Mouse (Mus musculus): Measurements from ENCODE around the gene Gtf3c5.

Gene Gtf3c5

DNA sequence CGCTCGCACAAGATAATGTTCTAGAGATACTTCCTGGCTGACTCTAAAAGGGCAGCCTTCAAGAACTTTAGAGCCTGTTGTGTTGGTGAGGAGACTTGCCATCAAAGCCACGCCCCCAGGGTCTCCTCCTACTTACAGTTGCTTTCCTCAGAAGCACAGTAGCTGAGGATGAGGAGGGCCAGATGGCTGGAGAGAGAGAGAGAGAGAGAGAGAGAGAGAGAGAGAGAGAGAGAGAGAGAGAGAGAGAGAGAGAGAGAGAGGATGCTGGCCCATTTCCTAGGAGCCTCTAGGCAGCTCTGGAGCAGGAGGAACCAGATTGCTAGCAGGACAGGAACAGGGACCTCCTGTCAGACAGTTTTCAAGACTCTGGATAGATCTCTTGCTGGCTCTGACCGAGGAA is 47.4 kb downstream of the Gtf3c5 start:
- DNase-seq (ENCODE audit: low read depth in 2 of 2, low spot score in 2 of 2), result no peak

DNA sequence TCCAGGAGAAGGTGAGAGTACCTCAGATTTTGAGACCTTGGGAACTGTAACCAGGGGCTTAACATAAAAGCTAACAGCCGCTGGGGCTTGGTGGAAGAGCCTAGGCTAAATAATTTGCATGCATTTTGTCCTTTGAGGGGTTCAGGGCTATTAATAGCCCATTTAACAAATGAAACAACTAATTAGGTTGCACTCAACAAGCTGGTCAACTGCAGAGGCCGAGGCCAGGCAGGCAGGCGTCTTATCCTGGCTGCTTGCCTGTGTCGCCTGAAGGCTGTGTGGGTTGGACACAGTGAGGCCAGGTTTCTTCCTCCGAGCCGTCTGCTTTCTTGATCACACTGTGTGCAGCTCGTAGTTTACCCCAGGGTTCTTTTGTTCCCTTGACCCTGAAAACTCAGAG is 47.9 kb downstream of the Gtf3c5 start:
- DNase-seq (ENCODE audit: low read depth in 2 of 2, low spot score in 2 of 2), result no peak

DNA sequence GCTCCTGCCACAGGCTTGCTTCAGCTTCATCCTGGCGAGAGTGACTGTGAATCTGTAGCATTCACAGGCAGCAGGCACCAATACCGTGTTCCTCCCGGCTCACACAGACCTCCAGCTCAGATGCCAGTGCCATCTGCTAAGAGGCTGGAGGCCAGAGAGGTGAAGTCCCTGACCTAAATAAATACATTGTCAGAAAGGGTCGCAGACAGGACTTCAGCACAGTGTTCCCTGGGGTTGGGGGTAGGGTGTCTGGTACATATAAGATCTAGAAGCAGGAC is 48.3 kb downstream of the Gtf3c5 start:
- DNase-seq (ENCODE audit: low read depth in 2 of 2, low spot score in 2 of 2), result no peak

DNA sequence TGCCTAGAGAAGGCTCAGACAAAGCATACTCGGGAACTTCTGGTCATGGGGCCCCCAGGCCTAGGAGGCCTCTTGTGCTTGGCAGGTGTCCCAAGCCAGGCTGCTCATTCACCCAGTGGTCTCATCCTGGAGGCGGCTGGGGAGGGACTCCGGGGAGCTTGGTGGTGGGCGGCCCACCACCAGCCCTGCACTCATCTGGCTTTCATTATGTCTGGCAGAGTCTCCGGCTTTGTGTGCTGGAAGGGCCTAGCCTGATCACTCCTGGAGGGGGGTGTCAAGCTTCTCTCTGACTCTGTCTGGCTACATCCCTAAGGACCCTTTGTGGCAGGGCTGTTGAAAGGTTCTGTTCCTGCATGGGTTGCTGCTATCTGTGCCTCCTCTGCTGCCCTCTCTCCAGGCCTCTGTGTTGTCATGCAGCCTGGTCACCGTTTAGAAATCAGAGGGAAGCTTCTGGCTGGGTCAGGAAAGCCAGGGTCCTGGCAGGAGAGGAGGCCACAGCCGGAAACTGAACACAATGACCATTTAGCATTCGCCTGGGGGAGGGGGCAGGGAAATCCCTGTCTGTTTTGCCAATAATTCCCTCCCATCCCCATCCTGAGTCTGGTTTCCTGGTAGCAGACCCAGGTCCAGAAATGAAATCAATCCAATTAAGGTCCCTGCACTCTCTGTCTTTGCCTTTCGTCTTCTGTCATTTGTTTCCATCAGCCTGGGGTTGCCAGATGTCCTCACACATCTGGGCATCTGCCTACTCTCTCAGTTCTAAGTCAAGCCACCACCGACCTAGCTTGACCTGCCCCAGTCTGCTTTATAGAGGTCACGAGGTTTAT is 48.9 kb downstream of the Gtf3c5 start:
- DNase-seq (ENCODE audit: low read depth in 2 of 2, low spot score in 2 of 2), result no peak

DNA sequence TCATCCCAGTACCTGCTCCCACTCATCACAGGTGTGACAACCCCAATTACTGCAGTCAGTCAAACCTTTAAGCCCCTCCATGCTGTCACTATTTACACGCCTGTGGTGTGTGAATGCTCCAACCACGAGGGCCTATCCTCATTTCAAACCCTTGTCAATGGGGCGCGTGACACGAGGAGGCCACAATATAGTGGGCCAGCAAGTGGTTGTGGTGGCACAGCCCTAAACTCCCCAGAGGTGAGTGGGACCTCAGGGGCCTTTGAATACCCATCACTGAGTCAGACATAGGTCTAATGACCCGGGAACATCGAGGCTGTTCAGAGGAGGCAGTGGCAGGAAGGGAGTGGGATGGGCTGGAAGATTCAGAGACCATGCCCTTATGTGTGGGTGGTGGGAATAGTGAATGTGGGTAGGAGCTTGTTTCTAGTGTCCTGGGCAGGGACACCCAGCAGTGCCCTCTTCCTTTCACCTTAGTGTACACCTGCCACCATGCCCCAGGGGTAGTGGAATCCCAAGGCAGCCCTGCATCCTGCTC is 49.6 kb downstream of the Gtf3c5 start:
- no peak for DNase-seq (ENCODE audit: low read depth in 2 of 2, low spot score in 2 of 2)

DNA sequence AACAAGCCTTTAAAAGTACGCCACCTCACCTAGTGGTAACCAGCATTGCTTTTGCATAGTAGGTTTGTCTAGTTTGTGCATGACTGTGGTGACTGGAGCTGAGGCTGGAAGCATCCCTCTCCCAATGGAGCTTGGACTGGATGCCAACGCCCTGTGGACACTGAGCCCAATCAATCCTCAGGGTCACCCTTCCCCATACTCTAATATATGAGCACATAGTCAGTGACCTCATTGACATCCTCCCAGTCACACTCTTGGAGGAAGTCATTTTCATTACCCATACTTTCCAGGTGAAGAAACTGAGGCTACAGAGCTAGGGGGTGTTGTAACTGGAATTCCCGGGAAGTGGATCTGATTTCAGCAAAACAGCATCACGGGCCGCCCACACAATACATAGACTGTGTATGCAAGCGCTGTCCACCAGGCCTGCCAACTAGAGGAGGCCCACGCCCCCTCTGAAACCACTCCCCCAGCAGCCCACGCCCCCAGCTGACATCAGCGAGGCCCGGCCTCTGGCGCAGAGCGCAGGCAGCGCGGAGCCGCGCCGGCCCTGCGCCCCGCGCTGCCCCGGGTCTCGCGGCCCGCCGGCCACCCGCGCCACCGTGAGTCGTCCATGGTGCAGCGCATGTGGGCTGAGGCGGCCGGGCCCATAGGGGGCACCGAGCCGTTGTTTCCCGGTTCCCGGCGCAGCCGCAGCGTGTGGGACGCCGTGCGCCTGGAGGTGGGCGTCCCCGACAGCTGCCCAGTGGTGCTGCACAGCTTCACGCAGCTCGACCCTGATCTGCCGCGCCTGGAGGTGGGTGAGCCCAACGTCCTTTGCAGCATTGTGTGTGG is 50.4 kb downstream of the Gtf3c5 start:
- peak; percentile 67 to 76 for DNase-seq (ENCODE audit: low read depth in 2 of 2, low spot score in 2 of 2)

DNA sequence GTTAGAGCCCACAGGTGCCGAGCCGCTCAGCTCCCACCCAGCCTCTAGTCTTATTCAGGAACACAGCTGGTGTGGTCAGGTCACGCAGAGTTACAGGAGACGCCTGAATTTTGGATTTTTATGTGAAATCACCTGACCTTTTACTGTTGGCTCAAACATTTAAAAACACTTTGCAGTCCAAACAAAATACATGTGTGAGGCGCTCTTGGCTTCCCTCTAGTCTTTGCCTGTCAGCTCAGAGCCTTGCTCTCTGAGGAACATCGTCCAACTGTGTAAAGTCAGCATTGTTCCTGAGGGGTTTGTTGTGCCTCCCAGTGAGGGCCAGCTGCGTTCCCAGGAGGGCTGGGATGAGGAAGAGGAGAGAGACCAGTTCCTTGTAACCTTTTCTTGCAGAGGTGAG is 53.2 kb downstream of the Gtf3c5 start:
- no peak for DNase-seq (ENCODE audit: low read depth in 2 of 2, low spot score in 2 of 2)

DNA sequence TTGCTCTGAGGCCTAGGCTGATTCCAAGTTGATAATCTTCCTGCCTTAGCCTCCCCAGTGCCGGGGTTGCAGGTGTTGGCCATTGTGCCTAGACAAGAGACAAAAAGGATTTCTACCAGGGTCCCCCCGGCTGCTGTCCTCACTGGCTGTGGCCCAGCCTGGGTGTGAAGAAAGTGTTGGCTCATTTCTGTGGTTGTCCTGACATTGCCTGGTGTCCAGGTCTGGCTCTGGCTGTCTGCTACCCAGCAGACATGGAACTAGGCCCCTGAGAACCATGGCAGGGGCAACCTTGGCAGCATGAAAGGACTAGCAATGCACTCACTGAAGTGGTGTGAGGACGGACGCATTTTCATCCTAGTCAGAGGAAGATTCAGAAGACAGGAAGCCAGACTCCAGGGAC is 53.7 kb downstream of the Gtf3c5 start:
- no peak for DNase-seq (ENCODE audit: low read depth in 2 of 2, low spot score in 2 of 2)

DNA sequence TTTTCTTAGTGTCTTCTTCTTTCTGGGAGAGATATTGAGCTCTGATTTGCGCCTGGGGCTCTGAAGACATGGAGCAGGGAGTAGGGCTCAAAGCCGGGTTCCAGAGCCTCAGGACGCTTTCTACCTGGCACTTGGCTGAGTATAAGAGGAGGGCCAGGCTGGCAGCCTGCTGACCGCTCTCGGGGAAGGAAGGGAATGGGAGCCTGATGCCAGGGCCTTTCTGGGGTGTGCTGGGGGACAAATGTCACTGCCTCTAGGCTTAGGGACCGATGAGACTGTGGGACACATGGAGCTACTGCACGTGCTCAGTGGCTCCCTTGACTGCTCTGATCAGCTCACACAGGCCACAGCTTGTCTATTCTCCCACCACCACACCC is 55.2 kb downstream of the Gtf3c5 start:
- DNase-seq (ENCODE audit: low read depth in 2 of 2, low spot score in 2 of 2), result no peak

DNA sequence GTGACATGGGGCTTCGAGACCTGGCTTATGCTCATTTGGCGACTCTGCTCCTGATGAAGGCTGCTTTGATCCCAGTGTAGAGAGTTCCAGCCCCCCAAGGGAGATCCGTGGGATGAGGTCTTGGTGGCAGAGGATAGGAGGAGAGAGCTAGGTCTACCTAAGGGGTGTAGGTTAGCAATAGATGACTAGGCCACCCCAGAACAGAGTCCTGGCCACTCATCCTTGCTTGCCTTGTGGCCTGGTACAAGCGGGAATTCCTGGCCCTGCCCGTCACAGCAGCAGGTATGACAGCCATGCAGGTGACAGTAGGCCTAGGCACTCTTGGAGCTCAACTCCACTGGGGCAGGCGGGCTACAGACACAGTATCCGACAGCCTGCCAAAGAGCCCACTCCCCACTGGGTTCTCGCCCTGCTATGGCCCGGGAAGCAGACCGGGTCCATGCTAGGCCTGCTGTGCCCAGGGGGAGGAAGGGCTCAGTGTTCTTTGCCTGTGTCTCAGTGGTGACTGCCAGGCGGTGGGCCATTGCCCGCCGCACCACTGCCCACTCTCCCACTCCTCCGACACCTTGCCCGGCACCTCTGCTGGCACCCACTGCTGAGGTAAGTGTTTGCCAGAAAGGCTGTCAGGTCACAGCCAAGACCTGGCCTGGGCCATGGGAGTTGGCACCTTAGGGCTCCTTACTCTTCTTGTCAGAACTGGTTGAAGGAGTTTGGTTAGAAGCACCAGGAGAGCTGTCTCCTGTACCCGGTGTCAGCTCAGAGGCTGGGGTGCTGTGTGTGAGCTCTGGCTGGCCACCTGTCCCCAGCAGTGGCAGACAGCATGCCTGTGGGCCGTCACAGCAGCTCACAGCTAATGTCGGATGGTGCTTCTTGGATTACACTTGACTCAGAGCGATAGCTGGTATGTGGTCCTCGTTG is 55.9 kb downstream of the Gtf3c5 start:
- DNase-seq (ENCODE audit: low read depth in 2 of 2, low spot score in 2 of 2), result no peak

DNA sequence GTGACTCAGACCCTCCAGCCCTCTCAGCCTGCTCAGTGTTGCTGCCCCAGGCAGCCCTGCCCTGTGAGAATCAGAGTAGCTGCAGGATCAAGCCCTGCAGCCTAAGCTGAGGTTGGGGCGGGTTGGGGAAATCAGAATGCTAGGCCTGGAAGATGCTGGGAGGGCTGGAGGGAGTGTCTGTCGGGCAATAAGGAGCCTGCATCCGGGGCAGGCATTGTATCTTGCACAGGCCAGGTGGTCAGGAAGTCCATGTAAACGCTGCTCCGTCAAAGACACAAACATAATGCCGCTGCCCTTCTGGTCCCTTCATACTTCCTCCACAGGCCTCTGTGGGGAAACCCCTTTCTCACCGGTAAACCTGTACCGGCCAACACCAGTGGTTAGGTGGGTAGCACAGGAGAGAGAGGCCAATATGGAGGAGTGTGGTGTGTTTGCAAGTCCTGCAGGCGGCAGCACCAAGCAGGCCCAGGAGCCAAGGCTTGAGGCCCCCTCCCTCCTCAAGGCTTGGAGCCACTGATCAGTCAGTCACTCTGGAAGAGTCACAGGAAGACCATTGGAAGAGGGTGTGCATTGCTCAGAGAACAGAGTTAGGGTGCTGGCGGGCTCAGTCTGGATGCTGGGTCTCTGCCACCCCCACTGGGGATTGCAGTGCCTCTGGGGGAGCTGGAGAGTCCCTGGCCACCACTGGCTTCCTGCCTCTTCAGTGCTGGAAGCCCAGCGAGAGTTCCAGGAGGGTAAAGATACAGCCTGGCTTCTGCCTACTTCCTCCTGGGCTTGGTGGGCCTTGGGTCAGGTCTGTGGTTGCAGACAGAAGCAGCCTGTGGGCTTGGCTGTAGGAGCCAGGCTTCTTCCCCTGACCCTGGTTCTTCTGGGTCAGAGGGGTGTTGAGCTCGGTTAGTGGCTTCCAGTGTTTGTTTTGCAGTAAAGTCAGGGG is 57.3 kb downstream of the Gtf3c5 start:
- DNase-seq (ENCODE audit: low read depth in 2 of 2, low spot score in 2 of 2), result peak in 1 of 2 experiments; percentile 26

DNA sequence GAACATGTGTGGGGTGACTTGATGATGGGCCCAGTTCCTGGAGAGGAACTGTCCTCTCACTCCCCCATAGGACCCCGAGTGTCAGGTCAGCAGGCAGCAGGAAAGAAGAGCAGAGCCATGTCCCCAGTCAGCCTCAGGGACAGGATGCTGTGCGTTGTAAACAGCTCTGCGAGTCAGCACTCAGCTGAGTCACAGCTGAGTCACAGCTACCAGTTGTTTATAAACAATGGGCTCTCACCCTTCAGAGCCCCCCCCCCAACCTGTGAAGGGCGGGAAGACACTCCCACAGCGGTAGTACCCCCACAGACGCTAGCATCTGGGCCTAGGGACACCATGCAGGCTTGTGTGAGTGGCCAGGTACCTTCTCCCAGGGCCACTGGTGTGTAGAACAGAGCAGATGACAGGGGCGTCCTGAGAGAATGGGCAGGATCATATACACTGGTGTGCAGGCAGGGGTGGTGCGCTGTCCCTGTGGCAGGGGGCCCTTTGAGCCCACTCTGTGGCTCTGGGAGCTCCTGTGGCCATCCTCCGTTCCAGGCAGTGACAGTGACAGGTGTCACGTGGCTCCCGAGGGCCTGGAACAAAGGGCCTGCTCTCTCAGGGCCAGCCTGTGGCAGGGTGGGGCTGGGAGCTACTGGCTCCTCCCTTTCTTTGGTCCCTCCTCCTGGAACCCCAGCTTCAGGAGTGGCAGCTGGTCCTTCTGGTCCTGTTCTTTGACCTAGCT is 58.2 kb downstream of the Gtf3c5 start:
- no peak for DNase-seq (ENCODE audit: low read depth in 2 of 2, low spot score in 2 of 2)

DNA sequence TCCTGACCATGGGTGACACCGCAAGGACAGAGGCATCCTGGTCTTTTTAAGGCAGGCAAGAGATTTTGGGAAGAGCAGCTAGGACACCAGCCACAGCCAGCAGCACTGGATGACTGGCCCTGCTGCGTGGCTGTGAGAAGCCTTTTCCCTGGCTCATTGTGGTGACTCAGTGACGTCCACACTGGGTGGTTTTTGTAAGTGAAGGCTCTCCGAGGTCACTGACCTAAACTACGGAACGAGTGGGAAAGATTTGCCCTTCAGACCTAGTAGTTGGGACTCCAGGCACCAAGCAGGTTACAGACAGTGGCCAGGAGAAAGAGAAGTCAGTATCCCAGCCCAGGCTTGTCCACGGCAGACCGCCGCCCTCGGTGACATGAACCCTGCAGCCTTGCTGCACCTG is 59.1 kb downstream of the Gtf3c5 start:
- no peak for DNase-seq (ENCODE audit: low read depth in 2 of 2, low spot score in 2 of 2)

DNA sequence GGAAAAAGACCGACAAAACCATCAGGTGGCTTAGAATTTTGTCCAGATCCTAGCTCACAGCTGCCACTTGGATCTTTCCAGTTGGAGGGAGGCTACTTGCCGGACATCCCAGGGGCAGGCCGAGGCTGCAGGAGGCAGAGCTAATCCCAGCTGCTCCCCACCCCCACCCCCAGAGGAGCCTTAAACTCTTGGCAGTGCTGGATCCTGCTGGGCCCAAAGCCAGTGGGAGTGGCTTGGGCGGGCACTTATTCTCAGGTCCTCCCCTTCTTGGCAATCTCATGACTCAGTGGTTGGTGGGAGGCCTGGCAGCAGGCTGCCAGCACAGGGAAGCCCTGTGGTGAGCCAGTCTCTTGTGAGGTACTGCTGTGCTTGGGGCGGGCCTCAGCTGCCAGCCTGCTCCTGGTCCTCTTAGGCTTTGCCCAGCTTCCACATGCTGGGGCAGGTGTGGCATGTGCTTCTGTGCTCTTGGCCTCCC is 59.9 kb downstream of the Gtf3c5 start:
- DNase-seq (ENCODE audit: low read depth in 2 of 2, low spot score in 2 of 2), result no peak

DNA sequence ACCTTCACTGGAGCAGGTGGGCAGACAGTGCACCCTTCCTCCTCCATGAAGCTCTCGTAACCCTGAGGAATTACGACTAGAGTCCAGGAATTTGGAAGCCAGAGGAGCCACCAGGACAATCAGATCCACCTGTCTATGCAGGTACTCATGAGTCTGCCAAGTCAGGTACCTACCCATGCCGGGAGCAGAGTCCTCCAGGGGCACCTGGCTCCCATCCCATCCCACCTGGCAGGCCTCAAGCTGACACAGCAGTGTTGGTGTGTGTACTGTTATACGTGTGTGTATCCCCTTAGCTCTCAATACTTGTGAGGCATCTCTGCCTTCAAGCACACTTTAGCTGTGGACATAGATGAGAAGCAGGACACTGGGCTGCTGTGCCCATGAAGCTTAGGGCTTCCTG is 61.4 kb downstream of the Gtf3c5 start:
- no peak for DNase-seq (ENCODE audit: low read depth in 2 of 2, low spot score in 2 of 2)

DNA sequence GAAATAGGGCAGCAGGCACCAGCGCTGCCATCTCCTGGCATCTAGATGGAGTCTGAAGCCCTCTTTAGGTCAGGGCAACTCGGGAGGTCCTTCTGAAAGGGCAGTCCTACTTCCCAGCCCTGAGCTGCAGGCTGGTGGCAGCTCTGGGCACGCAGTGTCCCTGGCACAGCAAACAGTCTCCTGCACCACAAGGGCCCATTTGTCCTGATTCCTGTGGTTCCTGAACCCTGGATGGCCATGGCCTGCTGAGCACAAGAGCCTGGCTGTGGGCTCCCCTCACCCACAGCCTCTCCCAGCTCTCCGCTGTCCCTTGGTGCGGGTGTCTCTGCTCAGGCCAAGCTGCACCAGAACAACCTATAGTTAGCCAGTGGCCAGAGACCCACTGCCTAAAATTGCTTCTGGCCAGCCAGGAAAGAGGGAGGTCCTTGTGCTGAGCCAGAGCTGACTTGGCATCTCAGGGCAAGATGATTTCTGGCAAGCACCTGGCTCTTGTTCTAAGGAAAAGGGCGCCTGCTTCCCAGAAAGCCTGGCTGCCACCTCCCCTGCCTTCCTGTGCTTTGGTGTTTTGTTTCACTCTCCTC is 61.9 kb downstream of the Gtf3c5 start:
- no peak for DNase-seq (ENCODE audit: low read depth in 2 of 2, low spot score in 2 of 2)

DNA sequence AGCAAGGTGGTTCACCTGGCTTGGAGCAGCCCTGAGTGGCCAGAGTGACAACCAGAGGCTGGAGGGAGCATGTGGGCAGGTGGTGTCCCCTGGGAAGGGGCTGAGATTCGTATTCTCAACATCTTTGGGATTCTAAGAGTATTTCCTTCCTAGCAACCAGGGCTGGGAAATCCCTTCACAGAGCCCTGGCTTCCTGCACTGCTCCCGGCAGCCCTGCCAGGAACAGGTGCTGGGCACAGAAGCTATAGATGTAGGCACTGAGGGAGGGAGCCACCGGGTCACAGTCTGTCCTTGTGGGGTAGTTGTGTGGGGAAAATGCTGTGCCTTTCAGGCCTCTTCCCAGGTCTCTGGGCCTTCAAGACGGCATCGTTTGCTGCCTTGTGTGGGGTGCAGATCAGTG is 63.0 kb downstream of the Gtf3c5 start:
- no peak for DNase-seq (ENCODE audit: low read depth in 2 of 2, low spot score in 2 of 2)

DNA sequence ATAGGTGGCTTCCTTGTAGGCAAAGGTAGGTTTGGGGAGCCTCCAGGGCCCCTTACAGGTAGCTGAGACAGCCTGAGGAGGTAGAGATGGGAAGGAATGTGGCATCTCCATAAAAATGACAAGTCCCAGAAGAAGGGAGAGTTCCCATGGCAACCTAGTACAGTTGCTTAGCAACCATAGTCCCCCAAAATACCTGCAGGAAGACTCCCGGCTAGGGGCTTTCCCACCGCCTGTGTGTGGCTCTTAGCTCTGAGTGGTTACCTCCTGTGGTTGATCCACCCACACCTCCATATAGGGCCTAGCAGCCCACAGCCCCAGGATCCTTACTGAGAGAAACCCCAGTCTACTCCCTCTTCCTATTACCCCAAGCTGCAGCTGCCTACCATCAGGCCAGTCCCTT is 65.3 kb downstream of the Gtf3c5 start:
- DNase-seq (ENCODE audit: low read depth in 2 of 2, low spot score in 2 of 2), result peak; percentile 54 to 61

DNA sequence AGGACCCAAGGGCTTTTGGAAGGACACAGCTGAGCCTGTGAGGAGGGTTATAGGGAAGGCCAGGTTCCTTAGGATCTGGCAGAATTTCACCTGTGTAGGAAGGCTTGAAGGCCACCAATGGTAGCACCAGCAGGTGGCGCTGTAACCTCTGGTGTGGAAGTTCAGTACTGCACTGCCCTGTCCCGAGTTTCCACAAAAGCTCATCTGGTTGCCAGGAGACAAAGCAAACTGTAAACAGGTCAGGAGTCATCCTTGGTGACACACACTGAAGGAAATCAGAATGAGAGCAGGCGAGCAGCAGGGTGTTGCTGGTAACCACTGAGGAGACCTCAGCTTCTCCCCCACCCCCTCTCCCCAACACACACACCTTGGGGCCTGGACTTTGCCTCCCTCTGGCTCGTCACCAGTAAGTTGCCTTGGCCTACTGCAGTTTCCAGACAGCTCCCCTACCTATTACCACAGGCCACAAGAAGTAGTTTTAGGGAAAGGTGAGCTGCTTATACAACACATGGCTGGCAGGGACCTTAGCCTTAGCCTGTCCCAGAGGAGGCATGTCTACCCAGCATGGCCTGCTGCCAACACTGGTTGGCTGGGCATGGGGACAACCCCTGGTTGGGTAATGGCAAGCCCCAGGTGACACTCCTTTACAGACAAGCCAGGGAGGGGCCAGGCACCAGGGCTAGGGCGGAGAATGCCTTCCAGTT is 66.2 kb downstream of the Gtf3c5 start:
- DNase-seq (ENCODE audit: low read depth in 2 of 2, low spot score in 2 of 2), result peak; percentile 81 to 83
